Mouse (Mus musculus): ENCODE results near the gene Maml3.

DNA sequence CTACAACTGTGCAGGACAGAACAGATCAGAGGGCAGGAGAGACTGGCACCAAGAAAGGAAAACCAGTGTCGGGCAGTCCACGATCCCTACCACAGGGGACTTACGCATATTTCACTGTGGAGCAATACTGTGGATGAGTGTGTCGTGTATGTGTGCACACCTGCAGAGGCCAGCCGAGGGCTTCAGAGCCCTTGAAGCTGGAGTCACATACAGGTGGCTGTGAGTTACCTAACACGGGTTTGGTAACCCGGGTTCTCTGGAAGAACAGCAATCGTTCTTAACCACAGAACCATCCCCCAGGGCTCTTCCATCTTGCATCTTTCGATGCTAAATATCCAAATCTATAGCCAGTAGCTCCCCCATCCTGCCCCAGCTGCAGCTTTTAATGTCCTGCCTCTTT lies 228.1 kb downstream of the Maml3 start:
- TF ChIP-seq CTCF (IDR thresholded peaks at IDR 0.05) (peak; percentile 41), EP300 (IDR thresholded peaks at IDR 0.05) (no peak)

All from lung, postnatal 0 days (tissue).